Mouse (Mus musculus): ENCODE results near the gene Sin3b.
"Not testable (repeated sequence)": the region's sequence is repeated elsewhere in the genome, so short reads cannot be mapped to it uniquely, and the experiment has no call there.

Sin3b gene

GRCm38 (mm10) chr8:72722769-72723650 lies at the start of gene Sin3b:
Gene Sin3b (plus strand): TSS chr8:72723285.
- peak; percentile 96 for DNase-seq (ENCODE audit: low read depth, low spot score)

- DNase-seq (ENCODE audit: low read depth, low spot score) = no peak
These were observed 48.9 kb upstream of the Sin3b start for GRCm38 (mm10) chr8:72674184-72674583.

GRCm38 (mm10) chr8:72676436-72676835 lies 46.6 kb upstream of the Sin3b start:
- DNase-seq (ENCODE audit: low read depth, low spot score) = no peak

GRCm38 (mm10) chr8:72676844-72677243 lies 46.2 kb upstream of the Sin3b start:
- not testable (repeated sequence) for DNase-seq (ENCODE audit: low read depth, low spot score)

GRCm38 (mm10) chr8:72677331-72677730 lies 45.8 kb upstream of the Sin3b start:
- no peak for DNase-seq (ENCODE audit: low read depth, low spot score)

GRCm38 (mm10) chr8:72680133-72680532 lies 43.0 kb upstream of the Sin3b start:
- DNase-seq (ENCODE audit: low read depth, low spot score) = peak; percentile 78

GRCm38 (mm10) chr8:72682051-72682687 lies 40.9 kb upstream of the Sin3b start:
- DNase-seq (ENCODE audit: low read depth, low spot score) = no peak

GRCm38 (mm10) chr8:72683010-72683521 lies 40.0 kb upstream of the Sin3b start:
- DNase-seq (ENCODE audit: low read depth, low spot score) = no peak

GRCm38 (mm10) chr8:72683572-72684099 lies 39.4 kb upstream of the Sin3b start:
- DNase-seq (ENCODE audit: low read depth, low spot score) = not testable (repeated sequence)

GRCm38 (mm10) chr8:72698349-72698926 lies 24.6 kb upstream of the Sin3b start:
- DNase-seq (ENCODE audit: low read depth, low spot score) = no peak

GRCm38 (mm10) chr8:72712569-72712968 lies 10.5 kb upstream of the Sin3b start:
- DNase-seq (ENCODE audit: low read depth, low spot score) = no peak

GRCm38 (mm10) chr8:72716594-72716993 lies 6.5 kb upstream of the Sin3b start:
- DNase-seq (ENCODE audit: low read depth, low spot score) = no peak

- no peak for DNase-seq (ENCODE audit: low read depth, low spot score)
These were observed 2.5 kb upstream of the Sin3b start for GRCm38 (mm10) chr8:72720541-72720940.

GRCm38 (mm10) chr8:72723651-72724001 lies 541 bp downstream of the Sin3b start:
- DNase-seq (ENCODE audit: low read depth, low spot score) = peak; percentile 15

- DNase-seq (ENCODE audit: low read depth, low spot score) = no peak
These were observed 5.6 kb downstream of the Sin3b start for GRCm38 (mm10) chr8:72728636-72729035.

GRCm38 (mm10) chr8:72735001-72735400 lies 11.9 kb downstream of the Sin3b start:
- DNase-seq (ENCODE audit: low read depth, low spot score) = peak; percentile 67

GRCm38 (mm10) chr8:72736868-72737267 lies 13.8 kb downstream of the Sin3b start:
- DNase-seq (ENCODE audit: low read depth, low spot score) = no peak

GRCm38 (mm10) chr8:72746061-72746460 lies 23.0 kb downstream of the Sin3b start:
- DNase-seq (ENCODE audit: low read depth, low spot score) = peak; percentile 77

GRCm38 (mm10) chr8:72749846-72750245 lies 26.8 kb downstream of the Sin3b start:
- DNase-seq (ENCODE audit: low read depth, low spot score) = no peak

GRCm38 (mm10) chr8:72750266-72750665 lies 27.2 kb downstream of the Sin3b start:
- no peak for DNase-seq (ENCODE audit: low read depth, low spot score)

GRCm38 (mm10) chr8:72751126-72751525 lies 28.0 kb downstream of the Sin3b start:
- no peak for DNase-seq (ENCODE audit: low read depth, low spot score)

- no peak for DNase-seq (ENCODE audit: low read depth, low spot score)
These were observed 29.2 kb downstream of the Sin3b start for GRCm38 (mm10) chr8:72752289-72752688.

Data from CD4-positive, CD25-positive, alpha-beta regulatory T cell, adult 2 months (primary cell).